Mouse (Mus musculus): ENCODE measurements around the gene Pim2.

The Pim2 gene

GRCm38 (mm10) chrX:7904441-7904840 lies 26.4 kb downstream of the Pim2 start:
- in situ Hi-C loops (cut with MboI; ENCODE audit: unreplicated experiment in 2 of 2), result loop anchor here (25.0 kb wide), 2 partner anchors 208 to 333 kb away; no protein-coding TSS in a partner anchor

- in situ Hi-C loops (cut with MboI; ENCODE audit: unreplicated experiment in 2 of 2), result loop anchor here (25.0 kb wide), 2 partner anchors 205 to 330 kb away; no protein-coding TSS in a partner anchor
Measured at GRCm38 (mm10) chrX:7907735-7908134, 29.7 kb downstream of the Pim2 start, which contains the start of gene Gm10491. Gene Gm10491, minus strand, starts transcription at chrX:7907835.

DNA sequence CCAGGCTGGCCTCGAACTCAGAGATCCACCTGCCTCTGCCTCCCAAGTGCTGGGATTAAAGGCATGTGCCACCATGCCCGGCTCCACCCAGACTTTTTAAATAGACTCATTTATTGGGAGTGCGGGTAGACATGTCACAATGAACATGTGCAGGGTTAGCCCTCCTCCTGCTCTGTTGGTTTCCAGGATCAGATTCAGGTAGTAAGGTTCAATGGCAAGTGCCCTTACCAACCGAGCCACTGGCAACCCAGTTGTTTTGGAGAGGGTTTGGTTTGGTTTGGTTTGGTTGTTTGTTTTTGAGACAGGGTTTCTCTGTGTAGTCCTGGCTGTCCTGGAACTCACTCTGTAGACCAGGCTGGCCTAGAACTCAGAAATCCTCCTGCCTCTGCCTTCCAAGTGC lies 31.2 kb downstream of the Pim2 start, which contains the start of gene Gm10490:
Gene Gm10490, plus strand, starts transcription at position 301 of the 400 bp plus-strand sequence.
- in situ Hi-C loops (cut with MboI; ENCODE audit: unreplicated experiment in 2 of 2), result loop anchor here (25.0 kb wide), 2 partner anchors 203 to 328 kb away; no protein-coding TSS in a partner anchor

GRCm38 (mm10) chrX:7910473-7910872 lies 32.4 kb downstream of the Pim2 start:
- in situ Hi-C loops (cut with MboI; ENCODE audit: unreplicated experiment in 2 of 2), result loop anchor here (5.0 to 25.0 kb wide), 4 partner anchors 107 to 327 kb away; partner anchors contain the start of gene Glod5 (in 2 of the 2)

- in situ Hi-C loops (cut with MboI; ENCODE audit: unreplicated experiment in 2 of 2), result loop anchor here (25.0 kb wide), 2 partner anchors 197 to 322 kb away; no protein-coding TSS in a partner anchor
Measured at GRCm38 (mm10) chrX:7915669-7916068, 37.6 kb downstream of the Pim2 start.

GRCm38 (mm10) chrX:7917960-7918359 lies 39.9 kb downstream of the Pim2 start:
- in situ Hi-C loops (cut with MboI; ENCODE audit: unreplicated experiment in 2 of 2), result loop anchor here (25.0 kb wide), 2 partner anchors 194 to 319 kb away; no protein-coding TSS in a partner anchor

GRCm38 (mm10) chrX:7919601-7920383 lies 41.7 kb downstream of the Pim2 start, which contains the start of gene Pcsk1n:
Gene Pcsk1n, plus strand, starts transcription at chrX:7919822.
- in situ Hi-C loops (cut with MboI; ENCODE audit: unreplicated experiment in 2 of 2), result loop anchor here (25.0 kb wide), 2 partner anchors 193 to 318 kb away; no protein-coding TSS in a partner anchor

DNA sequence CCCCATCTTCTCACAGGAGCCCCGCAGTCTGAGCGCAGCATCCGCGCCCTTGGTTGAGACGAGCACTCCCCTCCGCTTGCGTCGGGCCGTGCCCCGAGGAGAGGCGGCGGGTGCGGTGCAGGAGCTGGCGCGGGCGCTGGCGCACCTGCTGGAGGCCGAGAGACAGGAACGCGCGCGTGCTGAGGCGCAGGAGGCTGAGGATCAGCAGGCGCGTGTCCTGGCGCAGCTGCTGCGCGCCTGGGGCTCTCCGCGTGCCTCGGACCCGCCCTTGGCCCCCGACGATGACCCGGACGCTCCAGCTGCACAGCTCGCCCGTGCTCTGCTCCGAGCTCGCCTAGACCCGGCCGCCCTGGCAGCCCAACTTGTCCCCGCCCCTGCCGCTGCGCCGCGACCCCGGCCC lies 44.0 kb downstream of the Pim2 start:
- in situ Hi-C loops (cut with MboI; ENCODE audit: unreplicated experiment in 2 of 2), result loop anchor here (25.0 kb wide), 2 partner anchors 190 to 315 kb away; no protein-coding TSS in a partner anchor

DNA sequence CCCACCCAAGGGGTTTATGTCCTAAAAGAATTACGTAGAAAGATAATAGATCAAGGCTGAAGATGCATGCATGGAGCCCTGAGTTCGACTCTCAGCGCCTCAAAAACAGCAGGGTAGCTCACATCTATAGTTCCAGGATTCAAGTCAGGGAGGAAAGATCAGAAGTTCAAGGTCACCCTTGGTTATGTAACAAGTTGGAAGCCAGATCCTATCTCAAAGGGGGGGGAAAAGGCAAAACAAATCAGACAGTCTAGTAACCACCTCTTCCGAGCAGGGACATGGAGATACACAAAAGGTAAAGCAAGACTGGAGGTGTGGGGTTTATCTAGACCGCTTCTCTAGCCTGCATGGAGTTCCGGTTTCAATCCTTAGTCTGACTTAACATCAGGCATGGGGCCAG lies 48.2 kb downstream of the Pim2 start:
- in situ Hi-C loops (cut with MboI; ENCODE audit: unreplicated experiment in 2 of 2), result no loop called here

- in situ Hi-C loops (cut with MboI; ENCODE audit: unreplicated experiment in 2 of 2), result no loop called here
Measured at GRCm38 (mm10) chrX:7927116-7927515, 49.1 kb downstream of the Pim2 start.

- in situ Hi-C loops (cut with MboI; ENCODE audit: unreplicated experiment in 2 of 2), result no loop called here
Measured at GRCm38 (mm10) chrX:7928270-7928790, 50.3 kb downstream of the Pim2 start, which contains the start of gene Eras. Gene Eras, minus strand, starts transcription at chrX:7928607.
